Mouse (Mus musculus): ENCODE measurements around the gene Cpne9. TPM values are rescaled to one million over a fixed set of nuclear protein-coding genes. Genes with fewer than 3 reads are reported as not detected.

Cpne9 gene
- polyA plus RNA-seq, 2 experiments, result 0.02 TPM; not detected in 1

GRCm38 (mm10) chr6:113343177-113344092, 61.3 kb downstream of the Cpne9 start, which contains the start of gene Camk1:
Gene Camk1 (minus strand): TSS chr6:113343984.
- Histone ChIP-seq H3K27me3 (ENCODE audit: control insufficient read depth, insufficient read depth, low read length) (no peaks in the 10 kb centered on the region), H3K4me1 (replicated peaks; ENCODE audit: control insufficient read depth in 2 of 2, insufficient read depth in 2 of 2, low read length in 1 of 2) (peaks cover 0 to 12% of the 10 kb centered on the region in 2 experiments; a peak in 2 of 4 replicates), H3K9ac (replicated peaks) (peak within 1 kb of the TSS; percentile 57), H3K27ac (no peak within 1 kb of the TSS), H3K4me2 (ENCODE audit: low read depth) (peak within 1 kb of the TSS; percentile 72), H3K36me3 (replicated peaks; ENCODE audit: control insufficient read depth, insufficient read depth, low read depth) (no peaks in the 10 kb centered on the region), H3K4me3 (ENCODE audit: insufficient read depth in 1 of 2, low read depth in 2 of 2, low read length in 2 of 2) (peak within 1 kb of the TSS; percentile 57 to 59), H3K9me3 (ENCODE audit: control insufficient read depth, low read length) (no peaks in the 10 kb centered on the region)
- 0 out of 2 replicates have a peak, but pooled peaks have one; percentile 4 for TF ChIP-seq CTCF (IDR thresholded peaks at IDR 0.05; ENCODE audit: low read depth)
- no peak for TF ChIP-seq EP300 (IDR thresholded peaks at IDR 0.05; ENCODE audit: low read depth)
- 16% methylated on average over 32 of the region's 32 CpGs for WGBS (ENCODE audit: insufficient replicate concordance)
- ATAC-seq (ENCODE audit: insufficient read depth) (peak; percentile 76), DNase-seq (ENCODE audit: low read depth in 3 of 3, low spot score in 3 of 3) (peak in 2 of 3 experiments; percentile 13 to 24)

- H3K27ac ChIP-seq, result no peak overlapping the region
- no peaks in the 10 kb centered on the region for H3K36me3 ChIP-seq (replicated peaks; ENCODE audit: control insufficient read depth, insufficient read depth, low read depth)
- H3K9me3 ChIP-seq (ENCODE audit: control insufficient read depth, low read length), result no peaks in the 10 kb centered on the region
- 44% methylated on average over 2 of the region's 2 CpGs for WGBS (ENCODE audit: insufficient replicate concordance)
- H3K27me3 ChIP-seq (ENCODE audit: control insufficient read depth, insufficient read depth, low read length), result no peaks in the 10 kb centered on the region
- H3K4me2 ChIP-seq (ENCODE audit: low read depth), result no peak overlapping the region; the same call in 1 of the 2 replicates
- H3K9ac ChIP-seq (replicated peaks), result no peak overlapping the region; the same call in 1 of the 2 replicates
- H3K4me3 ChIP-seq (ENCODE audit: insufficient read depth in 1 of 2, low read depth in 2 of 2, low read length in 2 of 2), result no peak overlapping the region
- no peak for ATAC-seq (ENCODE audit: insufficient read depth)
- peaks cover 0 to 12% of the 10 kb centered on the region in 2 experiments; a peak in 2 of 4 replicates for H3K4me1 ChIP-seq (replicated peaks; ENCODE audit: control insufficient read depth in 2 of 2, insufficient read depth in 2 of 2, low read length in 1 of 2)
- TF ChIP-seq EP300 (IDR thresholded peaks at IDR 0.05; ENCODE audit: low read depth) (no peak), CTCF (IDR thresholded peaks at IDR 0.05; ENCODE audit: low read depth) (no peak)
- no peak for DNase-seq (ENCODE audit: low read depth in 3 of 3, low spot score in 3 of 3)
These were observed 62.2 kb downstream of the Cpne9 start for GRCm38 (mm10) chr6:113344321-113344720.

- no peak overlapping the region for H3K27ac ChIP-seq
- ATAC-seq (ENCODE audit: insufficient read depth), result no peak
- TF ChIP-seq CTCF (IDR thresholded peaks at IDR 0.05; ENCODE audit: low read depth), result no peak
- TF ChIP-seq EP300 (IDR thresholded peaks at IDR 0.05; ENCODE audit: low read depth), result no peak
These were observed 64.8 kb downstream of the Cpne9 start for GRCm38 (mm10) chr6:113346897-113347296.

GRCm38 (mm10) chr6:113350538-113350937, 68.4 kb downstream of the Cpne9 start:
- no peaks in the 10 kb centered on the region; a peak in 1 of 4 replicates for H3K4me1 ChIP-seq (replicated peaks; ENCODE audit: control insufficient read depth in 2 of 2, insufficient read depth in 2 of 2, low read length in 1 of 2)
- no peak for ATAC-seq (ENCODE audit: insufficient read depth)
- no peaks in the 10 kb centered on the region for H3K9me3 ChIP-seq (ENCODE audit: control insufficient read depth, low read length)
- H3K4me2 ChIP-seq (ENCODE audit: low read depth), result no peak overlapping the region
- no peaks in the 10 kb centered on the region for H3K27me3 ChIP-seq (ENCODE audit: control insufficient read depth, insufficient read depth, low read length)
- DNase-seq (ENCODE audit: low read depth in 3 of 3, low spot score in 3 of 3), result no peak
- no peaks in the 10 kb centered on the region for H3K36me3 ChIP-seq (replicated peaks; ENCODE audit: control insufficient read depth, insufficient read depth, low read depth)
- TF ChIP-seq CTCF (IDR thresholded peaks at IDR 0.05; ENCODE audit: low read depth) (no peak), EP300 (IDR thresholded peaks at IDR 0.05; ENCODE audit: low read depth) (no peak)
- no peak overlapping the region for H3K27ac ChIP-seq
- H3K9ac ChIP-seq (replicated peaks), result no peak overlapping the region
- H3K4me3 ChIP-seq (ENCODE audit: insufficient read depth in 1 of 2, low read depth in 2 of 2, low read length in 2 of 2), result no peak overlapping the region

More at GRCm38 (mm10) chr6:113346897-113347296, 64.8 kb downstream of the Cpne9 start:
- Histone ChIP-seq H3K4me3 (ENCODE audit: insufficient read depth in 1 of 2, low read depth in 2 of 2, low read length in 2 of 2) (no peak overlapping the region), H3K9me3 (ENCODE audit: control insufficient read depth, low read length) (no peaks in the 10 kb centered on the region), H3K27me3 (ENCODE audit: control insufficient read depth, insufficient read depth, low read length) (no peaks in the 10 kb centered on the region), H3K4me2 (ENCODE audit: low read depth) (no peak overlapping the region), H3K9ac (replicated peaks) (no peak overlapping the region), H3K4me1 (replicated peaks; ENCODE audit: control insufficient read depth in 2 of 2, insufficient read depth in 2 of 2, low read length in 1 of 2) (peaks cover 0 to 11% of the 10 kb centered on the region in 2 experiments; a peak in 2 of 4 replicates), H3K36me3 (replicated peaks; ENCODE audit: control insufficient read depth, insufficient read depth, low read depth) (no peaks in the 10 kb centered on the region)
- WGBS (ENCODE audit: insufficient replicate concordance), result 58% methylated on average over 4 of the region's 4 CpGs
- no peak for DNase-seq (ENCODE audit: low read depth in 3 of 3, low spot score in 3 of 3)

- Histone ChIP-seq H3K9me3 (ENCODE audit: control insufficient read depth, low read length) (no peaks in the 10 kb centered on the region), H3K36me3 (replicated peaks; ENCODE audit: control insufficient read depth, insufficient read depth, low read depth) (no peaks in the 10 kb centered on the region), H3K4me3 (ENCODE audit: insufficient read depth in 1 of 2, low read depth in 2 of 2, low read length in 2 of 2) (no peak overlapping the region), H3K27ac (no peak overlapping the region), H3K4me2 (ENCODE audit: low read depth) (no peak overlapping the region), H3K27me3 (ENCODE audit: control insufficient read depth, insufficient read depth, low read length) (no peaks in the 10 kb centered on the region), H3K9ac (replicated peaks) (no peak overlapping the region), H3K4me1 (replicated peaks; ENCODE audit: control insufficient read depth in 2 of 2, insufficient read depth in 2 of 2, low read length in 1 of 2) (no peaks in the 10 kb centered on the region; a peak in 1 of 4 replicates)
- ATAC-seq (ENCODE audit: insufficient read depth) (no peak), DNase-seq (ENCODE audit: low read depth in 3 of 3, low spot score in 3 of 3) (no peak)
- TF ChIP-seq EP300 (IDR thresholded peaks at IDR 0.05; ENCODE audit: low read depth) (no peak), CTCF (IDR thresholded peaks at IDR 0.05; ENCODE audit: low read depth) (no peak)
- 69% methylated on average over 1 of the region's 1 CpGs for WGBS (ENCODE audit: insufficient replicate concordance)
These were observed 69.1 kb downstream of the Cpne9 start for GRCm38 (mm10) chr6:113351161-113351560.

All from liver, embryonic 14.5 days (tissue).